Mouse (Mus musculus): Measurements from ENCODE around the gene Plcb4. TPM values are rescaled to one million over a fixed set of nuclear protein-coding genes. Genes with fewer than 3 reads are reported as not detected.

The Plcb4 gene
- polyA plus RNA-seq, 1 experiment from 2014 or later, result 7.4 TPM

- H3K27ac ChIP-seq (ENCODE audit: low read length), result no peak overlapping the region
- 0 out of 2 replicates have a peak, but pooled peaks have one; percentile 23 for ATAC-seq
- 62% methylated on average over 8 of the region's 8 CpGs for WGBS
- no peak overlapping the region for H3K4me2 ChIP-seq (ENCODE audit: low read depth, low read length)
- H3K4me3 ChIP-seq (ENCODE audit: low read length), result no peak overlapping the region
- H3K27me3 ChIP-seq (replicated peaks; ENCODE audit: control insufficient read depth, insufficient read depth, low read length), result no peaks in the 10 kb centered on the region
- no peaks in the 10 kb centered on the region for H3K9me3 ChIP-seq (ENCODE audit: control insufficient read depth, low read length)
- 0 out of 2 replicates have a peak, but pooled peaks cover 3% of the 10 kb centered on the region for H3K4me1 ChIP-seq (ENCODE audit: control insufficient read depth, insufficient read depth, low read length)
- no peaks in the 10 kb centered on the region for H3K36me3 ChIP-seq (ENCODE audit: control insufficient read depth, insufficient read depth, low read length)
- H3K9ac ChIP-seq (ENCODE audit: low read depth, low read length), result no peak overlapping the region
Observed at GRCm38 (mm10) chr2:135861531-135862488, 203.0 kb downstream of the Plcb4 start.

- Histone ChIP-seq H3K4me3 (ENCODE audit: low read length) (no peak overlapping the region), H3K9ac (ENCODE audit: low read depth, low read length) (no peak overlapping the region), H3K36me3 (ENCODE audit: control insufficient read depth, insufficient read depth, low read length) (no peaks in the 10 kb centered on the region), H3K4me1 (ENCODE audit: control insufficient read depth, insufficient read depth, low read length) (0 out of 2 replicates have a peak, but pooled peaks cover 3% of the 10 kb centered on the region), H3K9me3 (ENCODE audit: control insufficient read depth, low read length) (no peaks in the 10 kb centered on the region), H3K4me2 (ENCODE audit: low read depth, low read length) (no peak overlapping the region), H3K27ac (ENCODE audit: low read length) (no peak overlapping the region), H3K27me3 (replicated peaks; ENCODE audit: control insufficient read depth, insufficient read depth, low read length) (no peaks in the 10 kb centered on the region)
- no peak for ATAC-seq
- 65% methylated on average over 5 of the region's 5 CpGs for WGBS
Observed at GRCm38 (mm10) chr2:135862489-135863390, 203.9 kb downstream of the Plcb4 start.

DNA sequence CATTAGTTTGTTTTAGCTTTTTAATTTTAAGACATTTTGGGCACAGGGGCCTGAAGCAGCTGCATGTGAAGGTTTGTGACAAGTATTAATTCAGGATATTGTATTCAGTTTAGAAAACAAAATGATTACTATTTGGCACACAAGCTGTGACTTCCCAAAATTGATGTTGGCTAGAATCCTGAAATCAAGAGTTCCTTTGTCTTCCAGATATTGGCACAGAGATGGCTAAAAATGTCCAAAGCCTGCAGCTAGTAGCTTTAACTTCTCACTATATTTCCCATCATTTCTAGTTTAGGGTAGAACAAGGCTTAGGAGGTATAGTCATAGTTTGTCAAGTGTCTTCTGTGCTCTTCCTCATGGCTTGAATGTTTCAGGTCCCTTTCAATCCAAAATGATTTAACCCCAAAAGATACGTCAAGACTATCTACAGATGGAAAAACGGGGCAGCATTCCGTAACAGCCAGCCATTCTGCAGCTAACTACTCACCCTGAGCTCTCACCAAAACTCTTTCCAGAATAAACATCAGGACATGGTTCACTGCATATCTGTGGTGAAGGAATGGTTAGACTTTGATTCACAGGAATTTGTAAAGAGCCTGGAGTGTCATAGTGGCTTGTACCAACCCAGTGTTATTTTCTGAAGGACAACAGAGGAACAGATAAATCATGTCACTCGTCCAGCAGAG, 204.7 kb downstream of the Plcb4 start:
- H3K36me3 ChIP-seq (ENCODE audit: control insufficient read depth, insufficient read depth, low read length), result no peaks in the 10 kb centered on the region
- no peak overlapping the region for H3K4me2 ChIP-seq (ENCODE audit: low read depth, low read length)
- no peaks in the 10 kb centered on the region for H3K27me3 ChIP-seq (replicated peaks; ENCODE audit: control insufficient read depth, insufficient read depth, low read length)
- H3K4me3 ChIP-seq (ENCODE audit: low read length), result no peak overlapping the region
- 85% methylated on average over 4 of the region's 4 CpGs for WGBS
- no peaks in the 10 kb centered on the region for H3K9me3 ChIP-seq (ENCODE audit: control insufficient read depth, low read length)
- no peak for ATAC-seq
- 0 out of 2 replicates have a peak, but pooled peaks cover 3% of the 10 kb centered on the region for H3K4me1 ChIP-seq (ENCODE audit: control insufficient read depth, insufficient read depth, low read length)
- H3K27ac ChIP-seq (ENCODE audit: low read length), result no peak overlapping the region
- no peak overlapping the region for H3K9ac ChIP-seq (ENCODE audit: low read depth, low read length)

GRCm38 (mm10) chr2:135866421-135866820, 207.6 kb downstream of the Plcb4 start:
- Histone ChIP-seq H3K9ac (ENCODE audit: low read depth, low read length) (no peak overlapping the region), H3K4me1 (ENCODE audit: control insufficient read depth, insufficient read depth, low read length) (0 out of 2 replicates have a peak, but pooled peaks cover 3% of the 10 kb centered on the region), H3K4me3 (ENCODE audit: low read length) (no peak overlapping the region), H3K4me2 (ENCODE audit: low read depth, low read length) (no peak overlapping the region), H3K27ac (ENCODE audit: low read length) (no peak overlapping the region), H3K36me3 (ENCODE audit: control insufficient read depth, insufficient read depth, low read length) (no peaks in the 10 kb centered on the region), H3K9me3 (ENCODE audit: control insufficient read depth, low read length) (no peaks in the 10 kb centered on the region), H3K27me3 (replicated peaks; ENCODE audit: control insufficient read depth, insufficient read depth, low read length) (no peaks in the 10 kb centered on the region)
- ATAC-seq, result no peak
- 37% methylated on average over 9 of the region's 9 CpGs for WGBS

- Histone ChIP-seq H3K4me3 (ENCODE audit: low read length) (no peak overlapping the region), H3K27ac (ENCODE audit: low read length) (no peak overlapping the region), H3K27me3 (replicated peaks; ENCODE audit: control insufficient read depth, insufficient read depth, low read length) (no peaks in the 10 kb centered on the region), H3K9ac (ENCODE audit: low read depth, low read length) (no peak overlapping the region), H3K9me3 (ENCODE audit: control insufficient read depth, low read length) (no peaks in the 10 kb centered on the region), H3K4me1 (ENCODE audit: control insufficient read depth, insufficient read depth, low read length) (0 out of 2 replicates have a peak, but pooled peaks cover 3% of the 10 kb centered on the region), H3K4me2 (ENCODE audit: low read depth, low read length) (no peak overlapping the region), H3K36me3 (ENCODE audit: control insufficient read depth, insufficient read depth, low read length) (no peaks in the 10 kb centered on the region)
- ATAC-seq, result no peak
- 57% methylated on average over 4 of the region's 4 CpGs for WGBS
Observed at GRCm38 (mm10) chr2:135866838-135867237, 208.0 kb downstream of the Plcb4 start.

GRCm38 (mm10) chr2:135869637-135870036, 210.8 kb downstream of the Plcb4 start:
- H3K4me1 ChIP-seq (ENCODE audit: control insufficient read depth, insufficient read depth, low read length), result 0 out of 2 replicates have a peak, but pooled peaks cover 3% of the 10 kb centered on the region
- no peaks in the 10 kb centered on the region for H3K27me3 ChIP-seq (replicated peaks; ENCODE audit: control insufficient read depth, insufficient read depth, low read length)
- ATAC-seq, result no peak
- no peaks in the 10 kb centered on the region for H3K36me3 ChIP-seq (ENCODE audit: control insufficient read depth, insufficient read depth, low read length)
- H3K4me3 ChIP-seq (ENCODE audit: low read length), result no peak overlapping the region
- no peak overlapping the region for H3K27ac ChIP-seq (ENCODE audit: low read length)
- H3K9ac ChIP-seq (ENCODE audit: low read depth, low read length), result no peak overlapping the region
- H3K9me3 ChIP-seq (ENCODE audit: control insufficient read depth, low read length), result no peaks in the 10 kb centered on the region
- no peak overlapping the region for H3K4me2 ChIP-seq (ENCODE audit: low read depth, low read length)
- WGBS, result 90% methylated on average over 7 of the region's 7 CpGs

- Histone ChIP-seq H3K4me1 (ENCODE audit: control insufficient read depth, insufficient read depth, low read length) (no peaks in the 10 kb centered on the region), H3K36me3 (ENCODE audit: control insufficient read depth, insufficient read depth, low read length) (no peaks in the 10 kb centered on the region), H3K4me2 (ENCODE audit: low read depth, low read length) (no peak overlapping the region), H3K27me3 (replicated peaks; ENCODE audit: control insufficient read depth, insufficient read depth, low read length) (no peaks in the 10 kb centered on the region), H3K27ac (ENCODE audit: low read length) (no peak overlapping the region), H3K9ac (ENCODE audit: low read depth, low read length) (no peak overlapping the region), H3K9me3 (ENCODE audit: control insufficient read depth, low read length) (no peaks in the 10 kb centered on the region), H3K4me3 (ENCODE audit: low read length) (no peak overlapping the region)
- ATAC-seq, result no peak
- WGBS, result 84% methylated on average over 9 of the region's 9 CpGs
Observed at GRCm38 (mm10) chr2:135873146-135873545, 214.3 kb downstream of the Plcb4 start.

GRCm38 (mm10) chr2:135873761-135874160, 214.9 kb downstream of the Plcb4 start:
- Histone ChIP-seq H3K4me1 (ENCODE audit: control insufficient read depth, insufficient read depth, low read length) (no peaks in the 10 kb centered on the region), H3K36me3 (ENCODE audit: control insufficient read depth, insufficient read depth, low read length) (no peaks in the 10 kb centered on the region), H3K4me3 (ENCODE audit: low read length) (no peak overlapping the region), H3K9me3 (ENCODE audit: control insufficient read depth, low read length) (no peaks in the 10 kb centered on the region), H3K27ac (ENCODE audit: low read length) (no peak overlapping the region), H3K9ac (ENCODE audit: low read depth, low read length) (no peak overlapping the region), H3K4me2 (ENCODE audit: low read depth, low read length) (no peak overlapping the region), H3K27me3 (replicated peaks; ENCODE audit: control insufficient read depth, insufficient read depth, low read length) (no peaks in the 10 kb centered on the region)
- WGBS, result 66% methylated on average over 2 of the region's 2 CpGs
- no peak for ATAC-seq
